Mouse (Mus musculus) megakaryocyte, embryonic 14.5 days (primary cell): ENCODE data around the gene Myh8.

ENCODE experiments used
- FLI1 ChIP-seq: IDR thresholded peaks from 2 replicates; pipeline ENCODE4 v1.6.1; 2012; ENCODE audit warnings: low read length, inconsistent platforms, mixed read lengths
- GATA1 ChIP-seq: IDR thresholded peaks from 3 replicates; pipeline ENCODE4 v1.6.1; 2012; ENCODE audit warnings: mixed read lengths, low read length, inconsistent platforms, borderline replicate concordance

DNA sequence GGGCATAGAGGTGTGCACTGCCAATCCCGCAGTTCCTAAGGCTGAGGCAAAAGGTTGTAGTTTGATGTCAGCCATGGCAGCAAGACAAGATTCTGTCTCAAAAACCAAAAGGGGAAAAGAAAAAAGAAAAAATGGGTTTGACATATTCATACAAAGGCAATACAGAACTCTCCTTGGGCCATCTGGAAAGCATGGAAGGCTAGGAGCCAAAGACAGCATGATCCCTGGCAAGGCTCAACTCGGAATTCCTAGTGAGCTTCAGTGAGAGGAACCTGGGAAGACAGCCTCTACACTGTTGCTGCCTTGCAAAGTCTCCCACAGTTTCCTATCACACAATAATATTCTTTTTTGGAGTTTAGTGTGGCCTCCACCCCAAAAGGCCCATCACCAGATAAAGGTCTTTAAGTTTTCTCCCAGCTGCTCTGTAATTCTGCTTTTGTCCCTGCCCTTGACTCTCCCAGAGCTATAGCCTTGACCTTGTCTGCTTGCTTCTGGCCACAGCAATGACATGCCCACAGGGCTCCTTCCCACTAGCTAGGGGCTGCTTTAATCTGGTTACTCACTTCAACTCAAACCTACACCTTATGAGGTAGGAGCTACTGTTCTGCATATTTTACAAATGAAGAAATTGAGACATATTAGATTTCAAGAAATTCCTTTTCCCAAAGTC lies 68.4 kb downstream of the Myh8 start:
- TF ChIP-seq GATA1 = no peak
- TF ChIP-seq FLI1 = no peak
